Mouse (Mus musculus): Measurements from ENCODE around the gene Gm6034. TPM values are rescaled to one million over a fixed set of nuclear protein-coding genes. Genes with fewer than 3 reads are reported as not detected.
"Not testable (repeated sequence)": the region's sequence is repeated elsewhere in the genome, so short reads cannot be mapped to it uniquely, and the experiment has no call there.

Gene Gm6034
- polyA plus RNA-seq, 1 experiment from 2014 or later: not detected

DNA sequence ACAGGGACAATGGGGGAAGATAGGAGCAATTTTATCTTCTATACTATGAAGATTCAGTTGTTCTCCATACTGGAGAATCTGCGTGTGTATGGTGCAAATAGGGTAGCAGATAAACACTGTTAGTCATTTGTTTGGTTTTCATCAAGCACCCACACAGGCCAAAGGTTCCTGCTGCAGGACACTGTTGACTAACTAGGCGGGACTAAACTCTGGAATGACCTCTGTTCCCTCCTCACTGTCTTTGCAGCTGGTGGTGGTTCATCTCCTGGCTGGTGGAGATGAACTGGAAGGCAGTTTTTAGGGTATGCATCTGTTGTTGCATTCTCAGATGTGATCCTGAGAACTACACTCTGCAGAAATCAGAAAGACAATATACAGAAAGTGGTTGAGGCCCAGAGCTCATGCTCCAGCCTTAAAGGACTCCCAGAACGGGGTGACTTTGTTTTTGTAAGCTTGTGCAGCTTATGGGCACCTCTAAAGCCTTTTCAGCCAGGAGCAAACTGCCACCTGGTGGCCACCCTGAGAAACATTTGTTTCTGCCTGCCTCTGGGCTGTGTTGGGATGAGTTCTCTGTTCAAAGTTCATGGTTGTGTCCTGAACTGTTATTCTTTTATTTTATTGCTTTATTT lies 7.6 kb upstream of the Gm6034 start:
- H3K9ac ChIP-seq; H3K4me3 ChIP-seq; H3K27ac ChIP-seq; H3K9me3 ChIP-seq (replicated peaks); H3K27me3 ChIP-seq (replicated peaks); H3K36me3 ChIP-seq: not testable (repeated sequence)
- Histone ChIP-seq H3K4me2 (0 out of 2 replicates have a peak overlapping the region, but pooled peaks have one; percentile 8), H3K4me1 (peaks cover 19% of the 10 kb centered on the region)
- WGBS (ENCODE audit: insufficient replicate concordance): 26% methylated on average over 3 of the region's 3 CpGs
- ATAC-seq: peak; percentile 60

DNA sequence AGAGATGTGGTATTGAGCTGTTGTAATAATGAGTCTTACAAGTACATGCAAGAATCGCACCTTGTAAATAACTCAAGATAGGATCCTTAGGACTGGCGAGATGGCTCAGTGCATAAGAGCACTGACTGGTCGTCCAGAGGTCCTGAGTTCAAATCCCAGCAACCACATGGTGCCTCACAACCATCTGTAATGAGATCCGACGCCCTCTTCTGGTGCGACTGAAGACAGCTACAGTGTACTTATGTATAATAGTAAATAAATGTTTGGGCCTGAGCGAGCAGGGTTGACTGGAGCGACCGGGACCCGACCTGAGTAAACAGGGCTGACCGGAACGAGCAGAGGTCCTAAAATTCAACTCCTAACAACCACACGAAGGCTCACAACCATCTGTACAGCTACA lies 6.6 kb upstream of the Gm6034 start:
- H3K9ac ChIP-seq; H3K4me2 ChIP-seq; ATAC-seq; H3K27ac ChIP-seq; H3K27me3 ChIP-seq (replicated peaks); H3K36me3 ChIP-seq; H3K9me3 ChIP-seq (replicated peaks); H3K4me3 ChIP-seq: not testable (repeated sequence)
- H3K4me1 ChIP-seq: peaks cover 11% of the 10 kb centered on the region
- 72% methylated on average over 13 of the region's 13 CpGs for WGBS (ENCODE audit: insufficient replicate concordance)

DNA sequence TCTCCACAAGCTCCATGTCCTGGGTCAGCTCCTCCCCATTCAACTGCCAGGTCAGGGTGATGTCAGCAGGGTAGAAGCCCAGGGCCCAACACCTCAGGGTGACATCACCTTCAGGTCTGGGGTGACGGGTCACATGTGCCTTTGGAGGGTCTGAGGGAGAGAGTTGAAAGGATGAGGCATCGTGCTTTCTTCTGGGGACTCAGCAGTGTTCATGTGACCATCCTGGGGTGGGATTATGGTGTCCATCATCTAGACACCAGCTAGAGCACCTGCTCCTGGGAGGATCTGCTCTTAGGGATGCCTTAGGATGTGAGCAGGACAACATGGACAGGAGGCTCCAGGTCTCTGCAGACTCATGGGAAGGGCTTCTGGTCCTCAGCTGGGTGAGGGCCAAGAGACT lies 2.2 kb upstream of the Gm6034 start:
- H3K4me2 ChIP-seq; H3K9ac ChIP-seq; H3K36me3 ChIP-seq; H3K27ac ChIP-seq; ATAC-seq; H3K27me3 ChIP-seq (replicated peaks); H3K9me3 ChIP-seq (replicated peaks); H3K4me3 ChIP-seq: not testable (repeated sequence)
- H3K4me1 ChIP-seq: peaks cover 21% of the 10 kb centered on the region
- WGBS (ENCODE audit: insufficient replicate concordance): 77% methylated on average over 2 of the region's 2 CpGs

DNA sequence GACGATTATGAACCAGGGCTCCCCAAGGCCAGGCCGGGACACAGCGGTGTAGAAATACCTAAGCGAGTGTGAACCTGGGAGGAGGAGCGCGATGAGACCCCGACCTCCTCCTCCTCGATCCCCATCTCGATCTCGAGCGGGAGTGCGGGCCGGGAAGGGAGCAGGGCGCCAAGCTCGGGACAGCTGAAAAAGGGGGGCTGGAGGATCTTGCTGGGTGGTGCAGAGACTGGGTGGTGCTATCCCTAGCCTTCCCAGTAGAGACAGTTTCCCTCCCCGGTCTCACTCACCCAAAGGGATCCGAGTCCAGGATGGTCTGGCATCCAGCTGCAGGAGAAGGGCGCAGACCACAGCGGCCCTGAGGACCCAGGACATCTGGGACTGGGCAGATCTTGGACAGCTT lies 706 bp upstream of the Gm6034 start:
- ATAC-seq: peak; percentile 40
- not testable (repeated sequence) for H3K9me3 ChIP-seq (replicated peaks); H3K27ac ChIP-seq; H3K27me3 ChIP-seq (replicated peaks); H3K36me3 ChIP-seq
- Histone ChIP-seq H3K9ac (peak overlapping the region; percentile 73), H3K4me1 (peaks cover 21% of the 10 kb centered on the region), H3K4me3 (peak overlapping the region; percentile 64), H3K4me2 (peak overlapping the region; percentile 83)
- WGBS (ENCODE audit: insufficient replicate concordance): 4% methylated on average over 19 of the region's 19 CpGs

DNA sequence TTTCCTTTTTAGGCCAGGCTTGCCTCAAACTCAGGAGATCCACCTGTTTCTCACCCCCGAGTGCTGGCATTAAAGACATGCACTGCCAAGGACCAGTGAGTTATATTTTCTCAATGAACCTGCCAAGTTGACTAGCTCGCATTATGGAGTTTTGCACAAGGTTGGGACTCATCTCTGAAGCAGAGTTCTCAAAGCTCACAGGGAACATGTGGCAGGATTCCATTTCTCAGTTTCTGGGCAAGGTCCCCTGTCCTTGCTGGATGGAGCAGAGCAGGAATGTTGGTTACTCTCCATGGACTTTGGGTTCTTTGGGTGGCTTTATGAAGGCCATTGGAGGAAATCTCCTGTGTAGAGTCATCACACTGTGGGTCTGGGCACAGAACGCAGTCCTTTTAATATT lies 525 bp downstream of the Gm6034 start:
- Histone ChIP-seq H3K9me3 (replicated peaks) (no peaks in the 10 kb centered on the region), H3K4me2 (peak overlapping the region; percentile 83), H3K27me3 (replicated peaks) (no peaks in the 10 kb centered on the region), H3K4me3 (peak overlapping the region; percentile 64), H3K4me1 (peaks cover 21% of the 10 kb centered on the region), H3K27ac (no peak overlapping the region), H3K36me3 (no peaks in the 10 kb centered on the region), H3K9ac (peak overlapping the region; percentile 73)
- 76% methylated on average over 3 of the region's 3 CpGs for WGBS (ENCODE audit: insufficient replicate concordance)
- no peak for ATAC-seq

DNA sequence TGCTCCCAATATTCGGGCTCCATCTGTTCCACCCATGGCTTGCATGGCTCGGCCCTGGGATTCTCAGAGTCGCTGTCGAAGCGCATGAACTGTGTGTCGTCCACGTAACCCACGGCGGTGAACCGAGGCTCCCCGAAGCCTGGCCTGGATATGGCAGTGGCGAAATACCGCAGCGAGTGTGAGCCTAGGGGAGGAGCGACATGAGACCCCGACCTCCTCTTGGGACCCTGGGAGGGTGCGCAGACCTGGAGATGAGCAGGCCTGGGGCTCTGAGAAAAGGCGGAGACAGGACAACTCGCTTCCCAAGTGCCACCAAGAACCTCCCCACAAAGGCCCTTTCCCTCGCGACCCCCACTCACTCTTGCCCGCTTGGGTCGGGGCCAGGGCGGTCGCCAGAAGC lies 15.2 kb downstream of the Gm6034 start:
- WGBS (ENCODE audit: insufficient replicate concordance): 84% methylated on average over 25 of the region's 25 CpGs
- H3K27ac ChIP-seq; H3K9me3 ChIP-seq (replicated peaks); H3K9ac ChIP-seq; H3K4me3 ChIP-seq; H3K27me3 ChIP-seq (replicated peaks); H3K4me2 ChIP-seq; H3K36me3 ChIP-seq; ATAC-seq; H3K4me1 ChIP-seq: not testable (repeated sequence)

DNA sequence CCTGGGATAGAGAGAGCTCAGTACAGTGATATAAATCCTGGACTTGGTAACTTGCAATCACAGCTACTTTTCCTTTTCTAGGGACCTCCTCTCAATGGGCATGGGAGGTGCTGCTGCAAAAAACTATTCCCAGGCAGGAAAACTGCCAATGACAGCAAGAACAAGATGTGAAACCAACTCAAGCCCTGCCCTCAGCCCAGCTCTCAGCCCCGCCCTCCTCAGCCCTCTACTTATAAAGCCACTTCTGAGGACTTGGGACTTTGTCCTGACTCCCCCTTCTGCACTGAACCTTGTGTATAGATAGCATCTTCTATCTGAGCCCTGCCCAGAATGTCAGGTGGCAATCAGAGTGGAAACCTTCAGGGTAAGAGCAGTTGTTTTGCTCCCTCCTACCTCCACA lies 15.6 kb downstream of the Gm6034 start, which contains the start of gene Gm11127:
TSS of gene Gm11127 (minus strand) at position 10 of the 400 bp plus-strand sequence.
- not testable (repeated sequence) for H3K27me3 ChIP-seq (replicated peaks); ATAC-seq; H3K4me3 ChIP-seq; H3K9ac ChIP-seq; H3K36me3 ChIP-seq; H3K9me3 ChIP-seq (replicated peaks); H3K4me2 ChIP-seq; H3K27ac ChIP-seq; H3K4me1 ChIP-seq
- 39% methylated on average over 1 of the region's 1 CpGs for WGBS (ENCODE audit: insufficient replicate concordance)

DNA sequence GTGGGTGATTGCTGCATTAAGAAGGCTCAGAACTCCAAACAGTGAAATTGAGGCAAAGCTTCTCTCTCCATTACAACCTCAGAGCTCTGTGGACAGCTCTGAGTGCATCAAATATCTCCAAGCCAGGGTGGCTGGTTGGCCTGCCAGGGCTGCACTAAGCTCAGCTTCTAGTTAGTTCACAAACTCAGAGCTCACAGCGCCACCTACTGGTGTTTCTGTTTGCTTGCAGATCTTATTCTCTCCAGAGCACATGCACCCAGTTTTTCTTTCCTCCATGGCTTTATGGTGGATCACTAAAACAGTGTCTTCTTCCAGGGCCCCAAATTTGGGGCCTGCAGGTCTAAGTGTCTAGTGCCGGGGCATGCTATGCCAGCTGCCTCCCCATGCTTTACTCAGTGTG lies 18.1 kb downstream of the Gm6034 start:
- whole genome bisulfite sequencing (ENCODE audit: insufficient replicate concordance): 15% methylated on average over 2 of the region's 2 CpGs

DNA sequence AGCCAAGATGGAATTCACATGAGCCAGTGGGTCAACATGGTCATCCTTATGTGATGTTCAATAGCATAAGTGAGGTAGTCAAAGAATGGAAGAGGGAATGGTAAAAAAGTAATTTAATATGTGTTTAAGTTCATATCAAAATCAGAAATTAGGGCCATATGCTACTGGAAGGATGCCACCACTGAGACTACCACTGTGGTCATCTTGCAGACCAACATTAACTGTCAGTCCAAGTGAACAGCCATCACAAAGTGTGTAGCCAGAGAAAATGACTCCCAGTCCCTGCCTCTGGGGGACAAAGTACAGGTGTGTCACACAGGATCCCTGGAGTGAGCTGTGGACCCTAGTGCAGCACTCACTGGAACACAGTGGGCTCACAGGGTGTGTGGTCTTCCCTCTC lies 39.1 kb downstream of the Gm6034 start:
- H3K27me3 ChIP-seq (replicated peaks): peaks cover 58% of the 10 kb centered on the region
- ATAC-seq; H3K27ac ChIP-seq; H3K36me3 ChIP-seq; H3K9ac ChIP-seq; H3K9me3 ChIP-seq (replicated peaks); H3K4me2 ChIP-seq; H3K4me3 ChIP-seq: not testable (repeated sequence)
- peaks cover 11% of the 10 kb centered on the region; the same call in 1 of the 2 replicates for H3K4me1 ChIP-seq

More for the DNA sequence above, 18.1 kb downstream of the Gm6034 start:
- no peaks in the 10 kb centered on the region for H3K36me3 ChIP-seq
- no peak overlapping the region for H3K4me2 ChIP-seq
- H3K27me3 ChIP-seq (replicated peaks): no peaks in the 10 kb centered on the region; the same call in 1 of the 2 replicates
- no peak for ATAC-seq
- no peaks in the 10 kb centered on the region for H3K9me3 ChIP-seq (replicated peaks)
- no peak overlapping the region for H3K9ac ChIP-seq
- no peaks in the 10 kb centered on the region for H3K4me1 ChIP-seq
- H3K27ac ChIP-seq: no peak overlapping the region
- no peak overlapping the region for H3K4me3 ChIP-seq

DNA sequence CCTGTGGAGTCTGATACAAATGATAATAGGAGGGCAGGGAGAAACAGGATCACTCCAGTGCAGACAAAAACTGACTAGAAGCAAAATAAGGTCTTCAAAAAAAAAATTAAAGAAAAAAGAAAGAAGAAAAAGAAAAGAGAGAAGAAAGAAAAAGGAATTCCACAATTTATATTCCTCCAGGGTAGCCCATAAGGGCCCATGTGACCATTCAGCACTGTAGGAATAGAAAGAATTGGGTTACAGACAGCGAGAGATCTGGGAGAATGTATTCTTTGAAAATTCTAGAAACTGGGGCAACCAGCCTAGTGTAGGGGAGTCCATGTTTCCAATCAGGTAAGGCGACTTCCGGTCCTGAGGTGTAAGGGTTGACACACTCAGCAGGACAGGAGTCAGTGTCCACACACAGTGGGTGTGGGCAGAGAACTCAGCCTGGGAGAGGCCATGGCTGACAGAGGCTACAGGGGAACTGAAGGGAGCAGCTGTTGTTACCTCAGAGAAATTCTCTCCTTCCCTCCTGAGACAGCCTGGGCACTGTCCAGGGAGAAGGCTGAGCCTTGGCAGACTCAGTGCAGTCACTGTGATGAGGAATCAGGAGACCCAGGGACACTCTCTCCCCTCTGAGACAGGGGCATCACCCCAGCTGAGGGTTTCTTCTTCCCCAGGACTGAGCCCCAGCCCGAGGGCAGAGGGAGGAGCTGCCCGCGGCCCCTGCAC lies 39.9 kb downstream of the Gm6034 start:
- H3K9me3 ChIP-seq (replicated peaks); ATAC-seq; H3K36me3 ChIP-seq; H3K27ac ChIP-seq; H3K9ac ChIP-seq: not testable (repeated sequence)
- Histone ChIP-seq H3K27me3 (replicated peaks) (peaks cover 58% of the 10 kb centered on the region), H3K4me1 (peaks cover 11% of the 10 kb centered on the region; the same call in 1 of the 2 replicates), H3K4me2 (peak overlapping the region; percentile 78), H3K4me3 (peak overlapping the region; percentile 51)
- WGBS (ENCODE audit: insufficient replicate concordance): 19% methylated on average over 6 of the region's 6 CpGs

DNA sequence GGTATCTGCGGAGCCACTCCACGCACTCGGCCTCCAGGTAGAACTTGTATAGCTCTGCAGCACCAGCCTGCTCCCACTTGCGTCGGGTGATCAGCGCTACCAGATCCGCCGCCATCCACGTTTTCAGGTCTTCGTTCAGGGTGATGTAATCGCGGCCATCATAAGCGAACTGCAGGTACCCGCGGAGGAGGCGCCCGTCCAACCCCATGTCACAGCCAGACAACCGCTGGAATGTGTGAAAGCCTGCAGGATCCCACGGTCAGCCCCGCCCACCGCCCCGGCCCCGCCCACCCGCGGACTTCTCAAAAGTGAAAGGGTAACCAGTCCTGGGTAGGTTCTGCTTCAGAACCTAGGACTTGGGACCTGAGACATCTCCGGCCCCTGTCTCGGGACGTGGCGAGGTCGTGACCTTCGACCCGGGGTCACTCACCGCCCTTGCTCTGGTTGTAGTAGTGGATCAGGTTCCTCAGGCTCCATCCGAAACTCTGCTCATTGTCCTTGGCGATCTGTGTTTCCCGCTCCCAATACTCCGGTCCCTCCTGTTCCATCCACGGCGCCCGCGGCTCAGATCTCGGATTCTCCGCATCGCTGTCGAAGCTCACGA lies 40.6 kb downstream of the Gm6034 start:
- WGBS (ENCODE audit: insufficient replicate concordance): 1% methylated on average over 46 of the region's 46 CpGs
- Histone ChIP-seq H3K4me1 (peaks cover 11% of the 10 kb centered on the region; the same call in 1 of the 2 replicates), H3K9ac (peak overlapping the region; percentile 25; the same call in 1 of the 2 replicates), H3K4me3 (peak overlapping the region; percentile 51), H3K9me3 (replicated peaks) (no peaks in the 10 kb centered on the region), H3K27ac (no peak overlapping the region), H3K4me2 (peak overlapping the region; percentile 78), H3K27me3 (replicated peaks) (peaks cover 58% of the 10 kb centered on the region), H3K36me3 (no peaks in the 10 kb centered on the region)
- 0 out of 2 replicates have a peak, but pooled peaks have one; percentile 47 for ATAC-seq

DNA sequence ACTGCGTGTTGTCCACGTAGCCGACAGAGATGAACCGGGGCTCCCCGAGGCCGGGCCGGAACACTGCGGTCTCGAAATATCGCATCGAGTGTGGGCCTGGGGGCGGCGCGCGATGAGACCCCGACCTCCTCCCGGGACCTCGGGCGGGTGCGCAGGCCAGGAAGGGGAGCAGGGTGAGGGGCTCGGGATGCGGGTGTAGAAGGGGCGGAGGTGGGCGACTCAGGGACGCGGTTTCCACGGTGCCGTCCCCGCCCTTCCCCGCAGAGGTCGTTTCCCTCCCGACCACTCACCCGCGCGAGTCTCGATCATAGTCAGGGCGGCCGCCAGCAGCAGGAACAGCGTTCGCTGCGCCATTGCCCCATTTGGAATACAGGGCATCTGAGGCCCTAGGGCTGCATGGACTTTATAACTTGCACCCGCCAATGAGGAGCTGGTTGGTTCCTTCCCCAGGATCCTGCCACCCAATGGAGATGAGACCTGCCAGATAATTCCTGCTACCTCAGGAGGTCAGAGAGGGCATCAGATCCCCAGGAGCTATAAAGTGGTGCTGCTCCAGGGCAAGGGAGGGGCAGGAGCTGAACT lies 41.2 kb downstream of the Gm6034 start:
- no peak overlapping the region for H3K27ac ChIP-seq
- no peak for ATAC-seq
- H3K36me3 ChIP-seq: no peaks in the 10 kb centered on the region
- H3K27me3 ChIP-seq (replicated peaks): peaks cover 58% of the 10 kb centered on the region
- 2% methylated on average over 42 of the region's 42 CpGs for WGBS (ENCODE audit: insufficient replicate concordance)
- peak overlapping the region; percentile 51 for H3K4me3 ChIP-seq
- H3K9me3 ChIP-seq (replicated peaks): no peaks in the 10 kb centered on the region
- peak overlapping the region; percentile 78 for H3K4me2 ChIP-seq
- H3K4me1 ChIP-seq: peaks cover 11% of the 10 kb centered on the region; the same call in 1 of the 2 replicates
- H3K9ac ChIP-seq: peak overlapping the region; percentile 25; the same call in 1 of the 2 replicates

Data from liver, embryonic 12.5 days (tissue).